Mouse (Mus musculus) T-cell, adult 66 days (primary cell): ENCODE results near the gene Ccdc54. TPM values are rescaled to one million over a fixed set of nuclear protein-coding genes. Genes with fewer than 3 reads are reported as not detected.

ENCODE experiments used
- total RNA-seq, 2 experiments: library from RNA; stranded (reverse); gene quantifications; 3 replicates in 1 of 2; 4 replicates in 1 of 2; pipeline ENCODE4 v1.2.4; 2023

Ccdc54 gene
- total RNA-seq: not detected

GRCm38 (mm10) chr16:50591054-50591453 lies at the start of gene Ccdc54:
Gene Ccdc54, minus strand, starts transcription at chr16:50591154.

Other genes with a start within 250 kb of the Ccdc54 start
- 10 to 100 TPM; 44.3 to 46.6 TPM for gene Bbx, start 158.8 kb downstream of the Ccdc54 start, total RNA-seq